Mouse (Mus musculus): ENCODE data around the gene Plekhg4.

- no peak for TF ChIP-seq CTCF (IDR thresholded peaks at IDR 0.05; ENCODE audit: low read depth)
- TF ChIP-seq EP300 (optimal IDR thresholded peaks at IDR 0.05), result no peak
These were observed 47.4 kb upstream of the Plekhg4 start for GRCm38 (mm10) chr8:105325641-105326093.

Measured in stomach, postnatal 0 days (tissue).